Mouse (Mus musculus) heart, adult 2 months (tissue): ENCODE measurements around the gene Retn. TPM values are rescaled to one million over a fixed set of nuclear protein-coding genes. Genes with fewer than 3 reads are reported as not detected.

ENCODE experiments used
- DNase-seq, 2 experiments: peaks; one replicate each; pipeline ENCODE4 v3.0.0; 2021
- H3K27ac ChIP-seq: fragments of 200-600 bp; 2 replicates; pipeline ENCODE4 v1.8.1; 2022
- H3K27me3 ChIP-seq: fragments of 200-500 bp; 2 replicates; pipeline ENCODE4 v1.6.1; 2012; ENCODE audit warnings: mild to moderate bottlenecking, low read length, inconsistent platforms, mixed read lengths; ENCODE audit not compliant: control insufficient read depth, insufficient read depth
- H3K36me3 ChIP-seq: fragments of 200-500 bp; 2 replicates; pipeline ENCODE4 v1.6.1; 2012; ENCODE audit warnings: low read length, inconsistent platforms; ENCODE audit not compliant: control insufficient read depth, insufficient read depth
- H3K4me1 ChIP-seq: fragments of 200-500 bp; 2 replicates; pipeline ENCODE4 v1.6.1; 2011; ENCODE audit warnings: low read length; ENCODE audit not compliant: control insufficient read depth, insufficient read depth
- H3K4me3 ChIP-seq: fragments of 200-600 bp; 2 replicates; pipeline ENCODE4 v1.8.1; 2022
- H3K79me2 ChIP-seq: fragments of 200-500 bp; replicated peaks from 2 replicates; pipeline ENCODE4 v1.6.1; 2012; ENCODE audit warnings: mild to moderate bottlenecking, inconsistent platforms, low read length, moderate library complexity, mixed read lengths; ENCODE audit not compliant: control insufficient read depth, insufficient read depth
- H3K9ac ChIP-seq: fragments of 200-500 bp; 2 replicates; pipeline ENCODE4 v1.6.1; 2012; ENCODE audit warnings: low read depth, mild to moderate bottlenecking, control low read depth, inconsistent platforms, low read length, mixed read lengths
- CTCF ChIP-seq: fragments of 200-600 bp; IDR thresholded peaks from 2 replicates; pipeline ENCODE4 v1.8.1; 2022; ENCODE audit warnings: antibody characterized with exemption, mild to moderate bottlenecking, moderate library complexity
- EP300 ChIP-seq: fragments of 200-500 bp; IDR thresholded peaks from 2 replicates; pipeline ENCODE4 v1.6.1; 2011; ENCODE audit warnings: low read depth, low read length, control low read depth; ENCODE audit not compliant: insufficient read depth
- POLR2A ChIP-seq: fragments of 200-500 bp; IDR thresholded peaks from 2 replicates; pipeline ENCODE4 v1.6.1; 2011; ENCODE audit warnings: mild to moderate bottlenecking, low read depth, low read length, control low read depth; ENCODE audit not compliant: insufficient read depth
- WGBS: fragments of 180-500 bp; shearing (Covaris S2); methylation state at CpG from one replicate; pipeline ENCODE4 v1.1.7; 2018; 5-methylcytosine and 5-hydroxymethylcytosine counted together
- intact Hi-C: fragments of 180-260 bp; cut with DNase I; formaldehyde crosslinking; loops from one replicate; pipeline ENCODE4 v1.15.1; 2025
- polyA plus RNA-seq: library from polyadenylated mRNA; depleted of rRNA; stranded (reverse); fragments of >200 nt; gene quantifications from 2 replicates; pipeline ENCODE4 v1.2.3, GENCODE M21; 2012
- total RNA-seq, 2 experiments: library from RNA; stranded (reverse); gene quantifications; 2 replicates each; pipeline ENCODE4 v1.2.3; 2021

The Retn gene
- total and polyA plus RNA-seq, 3 experiments = 0.86 to 8.4 (median 2.4) TPM

- no peaks in the 10 kb centered on the region for H3K4me1 ChIP-seq
- no peaks in the 10 kb centered on the region for H3K36me3 ChIP-seq
- TF ChIP-seq EP300 (peak; percentile 60; the same call in 1 of the 2 replicates), POLR2A (no peak), CTCF (peak; percentile 94)
- no peaks in the 10 kb centered on the region for H3K27me3 ChIP-seq
- WGBS = under 1% methylated on average over 23 of the region's 23 CpGs
- peak within 1 kb of the TSS; percentile 45 for H3K4me3 ChIP-seq
- no peaks in the 10 kb centered on the region for H3K79me2 ChIP-seq
- intact Hi-C loops = loop anchor here (1.0 to 10.0 kb wide), 3 partner anchors 113 to 317 kb away; partner anchors contain the start of genes A430078G23Rik and Pex11g
- peak within 1 kb of the TSS; percentile 57 for H3K9ac ChIP-seq
- peak; percentile 82 to 87 for DNase-seq
- H3K27ac ChIP-seq = peak within 1 kb of the TSS; percentile 19
Measured at GRCm38 (mm10) chr8:3671980-3672491, 16.5 kb downstream of the Retn start, which contains the start of gene Fcor. Gene Fcor, minus strand, starts transcription at chr8:3672362.

DNA sequence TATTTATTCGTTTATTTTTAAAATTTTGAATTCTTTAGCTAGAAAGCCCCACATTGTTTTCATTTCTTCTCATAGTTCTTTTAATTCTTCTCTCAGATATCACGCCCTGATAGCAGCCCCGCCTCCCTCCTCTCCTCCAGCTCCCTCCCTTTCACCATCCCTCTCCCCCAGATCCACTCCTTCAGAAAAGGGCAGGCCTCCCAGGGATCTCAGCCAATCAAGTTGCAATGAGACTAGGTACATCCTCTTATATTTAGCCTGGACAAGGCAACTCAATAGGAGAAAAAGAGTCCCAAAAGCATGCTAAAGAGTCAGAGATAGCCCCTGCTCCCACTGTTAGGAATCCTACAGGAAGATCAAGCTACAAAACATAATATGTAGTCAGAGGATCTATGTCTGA, 19.1 kb downstream of the Retn start:
- intact Hi-C loops = loop anchor here (5.0 to 10.0 kb wide), 2 partner anchors 207 to 320 kb away; partner anchors contain the start of genes A430078G23Rik and Pex11g
- H3K27ac ChIP-seq = no peak overlapping the region
- TF ChIP-seq CTCF = no peak
- no peak for TF ChIP-seq POLR2A
- TF ChIP-seq EP300 = no peak
- H3K9ac ChIP-seq = no peak overlapping the region
- no peak overlapping the region for H3K4me3 ChIP-seq
- no peaks in the 10 kb centered on the region for H3K27me3 ChIP-seq
- H3K4me1 ChIP-seq = 0 out of 2 replicates have a peak, but pooled peaks cover 2% of the 10 kb centered on the region
- H3K79me2 ChIP-seq = no peaks in the 10 kb centered on the region
- no peak for DNase-seq
- WGBS = 52% methylated on average over 3 of the region's 3 CpGs
- no peaks in the 10 kb centered on the region for H3K36me3 ChIP-seq

DNA sequence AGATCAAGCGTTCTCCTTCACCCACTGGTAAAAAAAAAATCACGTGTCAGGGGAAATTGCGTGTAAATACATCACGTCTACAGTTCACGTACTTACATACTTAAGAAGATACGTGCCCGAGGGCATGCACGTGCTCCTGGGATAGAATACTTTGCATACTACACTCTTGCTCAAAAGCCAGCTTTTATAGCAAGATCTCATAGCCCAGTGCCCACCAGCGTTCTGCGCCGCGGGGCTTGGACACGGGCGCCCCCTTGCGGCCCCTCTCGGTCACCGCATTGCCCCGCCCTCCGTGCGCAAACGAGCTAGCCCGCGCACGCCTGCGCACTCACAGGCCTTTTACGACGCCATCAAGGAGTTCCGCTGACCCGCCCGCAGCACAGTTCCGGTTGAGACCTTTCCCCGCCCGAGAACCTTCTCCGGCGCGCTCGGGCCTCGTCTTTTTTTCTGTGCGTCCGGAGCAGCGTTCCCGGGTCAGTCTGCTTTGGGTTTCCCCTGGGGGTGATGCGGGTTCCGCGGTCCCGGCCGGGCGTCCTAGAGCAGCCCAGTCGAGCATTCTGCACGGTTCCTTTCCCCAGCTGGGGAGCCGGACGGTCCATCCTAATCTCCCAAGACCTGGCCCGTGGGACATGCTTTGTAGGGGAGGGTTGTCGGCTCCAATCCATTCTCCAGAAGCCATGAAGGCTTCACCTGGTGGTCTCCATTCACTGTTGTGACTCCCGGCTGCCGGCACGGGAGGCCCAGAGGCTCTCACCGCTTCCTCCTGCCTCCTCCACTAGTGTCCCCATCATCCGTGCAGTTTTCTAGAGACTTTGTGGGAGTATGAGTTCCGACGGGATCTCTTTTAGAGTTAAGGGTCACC, 20.8 kb downstream of the Retn start, which contains the start of gene Trappc5:
Gene Trappc5, plus strand, starts transcription at position 169 of the 862 bp plus-strand sequence.
- peak; percentile 95 to 96 for DNase-seq
- WGBS = under 1% methylated on average over 61 of the region's 61 CpGs
- Histone ChIP-seq H3K79me2 (no peaks in the 10 kb centered on the region), H3K4me1 (0 out of 2 replicates have a peak, but pooled peaks cover 2% of the 10 kb centered on the region), H3K27me3 (no peaks in the 10 kb centered on the region), H3K4me3 (peak within 1 kb of the TSS; percentile 91), H3K9ac (peak within 1 kb of the TSS; percentile 83), H3K36me3 (no peaks in the 10 kb centered on the region), H3K27ac (peak within 1 kb of the TSS; percentile 94)
- intact Hi-C loops = loop anchor here (2.0 to 10.0 kb wide), 2 partner anchors 56 to 322 kb away; partner anchors contain the start of genes A430078G23Rik, Pet100 and Xab2
- TF ChIP-seq POLR2A (peak; percentile 88), CTCF (no peak), EP300 (0 out of 2 replicates have a peak, but pooled peaks have one; percentile 46)

GRCm38 (mm10) chr8:3676993-3677579, 21.5 kb downstream of the Retn start:
- Histone ChIP-seq H3K36me3 (no peaks in the 10 kb centered on the region), H3K4me1 (0 out of 2 replicates have a peak, but pooled peaks cover 2% of the 10 kb centered on the region), H3K27me3 (no peaks in the 10 kb centered on the region), H3K4me3 (peak overlapping the region; percentile 91), H3K27ac (peak overlapping the region; percentile 94), H3K9ac (peak overlapping the region; percentile 83), H3K79me2 (no peaks in the 10 kb centered on the region)
- DNase-seq = no peak
- TF ChIP-seq EP300 (no peak), POLR2A (no peak)
- WGBS = 2% methylated on average over 15 of the region's 15 CpGs
- intact Hi-C loops = loop anchor here (2.0 to 10.0 kb wide), 2 partner anchors 56 to 322 kb away; partner anchors contain the start of genes A430078G23Rik, Pet100 and Xab2

GRCm38 (mm10) chr8:3678831-3679230, 23.3 kb downstream of the Retn start:
- intact Hi-C loops = loop anchor here (10.0 kb wide), 1 partner anchor 324 kb away; the partner anchor contains the start of gene A430078G23Rik
- WGBS = 97% methylated on average over 23 of the region's 23 CpGs

More at GRCm38 (mm10) chr8:3678831-3679230, 23.3 kb downstream of the Retn start:
- Histone ChIP-seq H3K79me2 (no peaks in the 10 kb centered on the region), H3K36me3 (no peaks in the 10 kb centered on the region), H3K4me3 (no peak overlapping the region), H3K4me1 (0 out of 2 replicates have a peak, but pooled peaks cover 2% of the 10 kb centered on the region), H3K27me3 (no peaks in the 10 kb centered on the region), H3K27ac (no peak overlapping the region), H3K9ac (no peak overlapping the region)
- no peak for DNase-seq
- TF ChIP-seq CTCF (no peak), EP300 (no peak), POLR2A (no peak)
